Mouse (Mus musculus): ENCODE measurements around the gene Prl3d2.
"Not testable (repeated sequence)": the region's sequence is repeated elsewhere in the genome, so short reads cannot be mapped to it uniquely, and the experiment has no call there.

- not testable (repeated sequence) for TF ChIP-seq CTCF, POLR2A (IDR thresholded peaks at IDR 0.05; ENCODE audit: extremely low read depth, insufficient read depth, low read length)
Measured at GRCm38 (mm10) chr13:27121398-27121797, at the start of gene Prl3d2.
